Mouse (Mus musculus) spleen, adult 10 weeks (tissue): ENCODE results near the gene Smad6. TPM values are rescaled to one million over a fixed set of nuclear protein-coding genes. Genes with fewer than 3 reads are reported as not detected.

ENCODE experiments used
- polyA plus RNA-seq: library from polyadenylated mRNA; stranded (reverse); fragments of 350-450 nt; fragmentation: Illumina TruSeq; extraction: RNeasy Lipid Tissue Mini Kit (QIAGEN cat#74804); gene quantifications from one replicate; pipeline ENCODE4 v1.2.3, GENCODE M21; 2015; ENCODE audit warnings: low replicate concordance; ENCODE audit not compliant: insufficient read depth

The Smad6 gene
- polyA plus RNA-seq, result 0.61 TPM

DNA sequence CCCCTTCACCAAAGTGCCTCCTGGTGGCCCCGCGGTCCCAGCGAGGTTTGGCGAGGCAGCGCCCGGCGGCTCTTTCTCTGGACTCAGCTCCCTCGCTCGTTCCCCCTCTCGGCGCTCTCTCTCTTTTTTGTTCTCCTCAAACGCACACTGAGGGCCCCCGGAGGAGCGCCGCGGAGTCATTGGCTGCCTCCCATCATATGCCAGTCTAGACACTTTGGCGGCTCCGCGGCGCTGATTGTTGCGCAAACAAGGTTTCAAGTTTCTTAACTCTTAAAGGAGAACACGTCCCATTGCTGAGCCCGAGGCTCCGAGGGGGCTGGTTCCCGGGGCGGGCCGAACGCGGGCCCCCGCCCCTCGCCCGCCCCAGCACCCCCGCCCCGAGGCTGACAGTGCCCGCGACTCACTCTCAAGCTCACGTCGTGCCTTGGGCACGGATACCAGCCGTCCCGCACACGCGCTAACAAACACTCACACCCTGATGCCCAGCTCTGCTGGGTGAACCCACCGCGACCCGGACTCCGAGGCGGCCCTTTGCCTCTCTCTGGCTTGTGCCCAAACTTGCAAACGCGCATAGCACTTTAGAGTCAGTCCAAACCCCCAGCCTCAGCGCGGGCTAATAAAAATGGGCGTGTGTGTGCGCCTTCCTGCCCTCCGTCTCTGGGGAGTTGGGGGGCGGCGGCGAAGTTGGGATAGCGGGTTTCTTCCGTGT lies at the start of gene Smad6:
Gene Smad6, minus strand, starts transcription at position 207 of the 709 bp plus-strand sequence.

Other genes with a start within 250 kb of the Smad6 start
- gene Lctl, start 95.1 kb upstream of the Smad6 start, polyA plus RNA-seq, result not detected
- gene Zwilch, start 151.0 kb upstream of the Smad6 start, polyA plus RNA-seq, result 12.0 TPM
- 2,557 TPM for gene Rpl4, start 151.3 kb upstream of the Smad6 start, polyA plus RNA-seq
- 52.9 TPM for gene Snapc5, start 157.2 kb upstream of the Smad6 start, polyA plus RNA-seq
- 0.28 TPM for gene Uchl4, start 213.1 kb upstream of the Smad6 start, polyA plus RNA-seq
- 104 TPM for gene Map2k1, start 231.6 kb upstream of the Smad6 start, polyA plus RNA-seq